8 mouse cellular contexts compared by ENCODE assay signal in the genomic region with DNA sequence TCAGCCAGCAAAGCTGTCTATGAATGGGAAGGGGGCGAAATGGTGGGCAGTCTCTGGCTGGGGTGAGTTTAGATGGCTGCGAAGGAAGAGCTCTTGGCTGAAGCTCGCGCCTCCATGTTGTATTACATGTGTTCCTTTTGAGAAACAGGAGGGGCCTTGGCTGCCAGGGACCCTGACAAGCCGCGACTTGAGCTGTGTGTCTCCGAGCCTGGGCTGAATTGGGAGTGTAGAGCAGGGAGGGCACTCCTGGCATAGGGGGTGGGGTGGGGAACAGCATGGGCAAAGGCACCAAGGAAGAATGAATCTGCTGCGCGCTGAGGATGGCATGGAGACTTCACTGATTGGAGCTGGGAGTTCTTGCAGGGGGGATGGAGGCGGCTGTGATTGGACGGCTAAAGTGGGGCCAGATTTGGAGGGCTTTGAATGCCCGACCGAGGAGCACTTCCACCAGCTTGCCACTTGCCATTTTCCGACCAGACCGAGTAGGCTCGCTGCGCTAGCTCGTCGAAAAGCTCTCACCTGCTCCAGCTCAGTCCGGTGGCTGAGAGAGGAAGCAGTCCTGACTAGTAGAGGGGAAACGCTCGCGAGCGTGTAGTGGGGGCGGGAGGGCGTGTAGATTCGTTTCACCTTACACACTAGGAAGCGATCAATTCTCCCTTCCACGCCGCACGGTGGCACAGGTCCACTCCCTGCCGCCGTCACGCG. TPM values are rescaled to one million over a fixed set of nuclear protein-coding genes. Genes with fewer than 3 reads are reported as not detected.
DNase-seq lines count a peak whose midpoint lies in the region; ATAC-seq and TF ChIP-seq lines count a peak whose summit lies in the region.

No protein-coding gene starts in this region.

- H3K4me1 ChIP-seq in brown adipose tissue, adult 24 weeks (ENCODE audit: control insufficient read depth, insufficient read depth, insufficient read length, low read length) = no peaks in the 10 kb centered on the region
- peaks cover 19% of the 10 kb centered on the region for H3K4me1 ChIP-seq in heart, embryonic 13.5 days
- H3K4me1 ChIP-seq in kidney, postnatal 0 days (replicated peaks; ENCODE audit: insufficient read depth, low read length) = 0 out of 2 replicates have a peak, but pooled peaks cover 8% of the 10 kb centered on the region
- H3K4me1 ChIP-seq in liver, embryonic 11.5 days (replicated peaks; ENCODE audit: control insufficient read depth, insufficient read depth, low read length) = peaks cover 10% of the 10 kb centered on the region; the same call in 1 of the 2 replicates

- DNase-seq in fibroblast of lung, adult 2 months (ENCODE audit: low read depth) = peak; percentile 82
- DNase-seq in kidney, postnatal 0 days (ENCODE audit: low spot score) = peak; percentile 95
- peak; percentile 81 for DNase-seq in liver, embryonic 11.5 days (ENCODE audit: low spot score)
- DNase-seq in splenic B cell, adult 2 months (ENCODE audit: low read depth, low spot score) = peak; percentile 95

- peak overlapping the region; percentile 97 for H3K4me3 ChIP-seq in brown adipose tissue, adult 24 weeks (ENCODE audit: insufficient read depth, low read depth, low read length)
- peak overlapping the region; percentile 96 for H3K4me3 ChIP-seq in heart, embryonic 13.5 days
- H3K4me3 ChIP-seq in kidney, postnatal 0 days (replicated peaks; ENCODE audit: low read depth, low read length) = peak overlapping the region; percentile 89
- peak overlapping the region; percentile 97 for H3K4me3 ChIP-seq in liver, embryonic 11.5 days (ENCODE audit: low read depth, low read length)
- peak overlapping the region; percentile 73 for H3K4me3 ChIP-seq in myocyte

- H3K9me3 ChIP-seq in heart, embryonic 13.5 days = no peaks in the 10 kb centered on the region
- H3K9me3 ChIP-seq in kidney, postnatal 0 days (replicated peaks; ENCODE audit: low read length) = no peaks in the 10 kb centered on the region
- H3K9me3 ChIP-seq in liver, embryonic 11.5 days (ENCODE audit: control insufficient read depth, low read length) = no peaks in the 10 kb centered on the region

- peaks cover 39% of the 10 kb centered on the region for H3K79me2 ChIP-seq in myocyte (ENCODE audit: control insufficient read depth, insufficient read depth)

- TF ChIP-seq POLR2A in myocyte (IDR thresholded peaks at IDR 0.05; ENCODE audit: insufficient read length, low read depth) = peak; percentile 73

- no peaks in the 10 kb centered on the region for H3K27me3 ChIP-seq in heart, embryonic 13.5 days (replicated peaks)
- H3K27me3 ChIP-seq in kidney, postnatal 0 days (ENCODE audit: insufficient read depth, low read length) = no peaks in the 10 kb centered on the region
- no peaks in the 10 kb centered on the region for H3K27me3 ChIP-seq in liver, embryonic 11.5 days (replicated peaks; ENCODE audit: control insufficient read depth, insufficient read depth, low read length)
- no peaks in the 10 kb centered on the region for H3K27me3 ChIP-seq in myocyte (ENCODE audit: control insufficient read depth, insufficient read depth, insufficient read length)
- H3K27me3 ChIP-seq in splenic B cell, adult 2 months (ENCODE audit: control insufficient read depth, insufficient read depth, low read length, poor library complexity, severe bottlenecking) = no peaks in the 10 kb centered on the region

- 2% methylated on average over 35 of the region's 35 CpGs for WGBS in heart, embryonic 13.5 days
- 2% methylated on average over 30 of the region's 35 CpGs for WGBS in kidney, postnatal 0 days
- WGBS in liver, embryonic 11.5 days = 5% methylated on average over 35 of the region's 35 CpGs

- H3K4me2 ChIP-seq in heart, embryonic 13.5 days = peak overlapping the region; percentile 75
- H3K4me2 ChIP-seq in kidney, postnatal 0 days (ENCODE audit: low read length) = peak overlapping the region; percentile 67
- H3K4me2 ChIP-seq in liver, embryonic 11.5 days = peak overlapping the region; percentile 93
- H3K4me2 ChIP-seq in myocyte (ENCODE audit: low read depth) = peak overlapping the region; percentile 90

- TF ChIP-seq CTCF in kidney, postnatal 0 days (IDR thresholded peaks at IDR 0.05; ENCODE audit: low read depth) = 0 out of 2 replicates have a peak, but pooled peaks have one; percentile 2

- peak; percentile 60 for ATAC-seq in CD4-positive, CD25-positive, alpha-beta regulatory T cell, adult 4 months
- ATAC-seq in heart, embryonic 13.5 days (ENCODE audit: extremely low read depth, insufficient number of reproducible peaks, low FRiP score, low TSS enrichment) = peak; percentile 69
- peak; percentile 84 for ATAC-seq in kidney, postnatal 0 days (replicated peaks; ENCODE audit: low FRiP score, low read depth)
- ATAC-seq in liver, embryonic 11.5 days (replicated peaks; ENCODE audit: low FRiP score) = peak; percentile 61

- no peaks in the 10 kb centered on the region for H3K36me3 ChIP-seq in heart, embryonic 13.5 days
- no peaks in the 10 kb centered on the region for H3K36me3 ChIP-seq in kidney, postnatal 0 days (ENCODE audit: insufficient read depth, low read length)
- no peaks in the 10 kb centered on the region for H3K36me3 ChIP-seq in liver, embryonic 11.5 days (ENCODE audit: control insufficient read depth, insufficient read depth, low read length)
- H3K36me3 ChIP-seq in myocyte (ENCODE audit: control insufficient read depth, insufficient read depth) = no peaks in the 10 kb centered on the region
- no peaks in the 10 kb centered on the region for H3K36me3 ChIP-seq in splenic B cell, adult 2 months (ENCODE audit: control insufficient read depth, insufficient read depth, low read length, poor library complexity, severe bottlenecking)

- H3ac ChIP-seq in myocyte (ENCODE audit: control insufficient read depth, insufficient read length) = peak overlapping the region; percentile 84

- peak overlapping the region; percentile 99 for H3K9ac ChIP-seq in heart, embryonic 13.5 days
- peak overlapping the region; percentile 97 for H3K9ac ChIP-seq in kidney, postnatal 0 days (ENCODE audit: low read depth, low read length)
- peak overlapping the region; percentile 99 for H3K9ac ChIP-seq in liver, embryonic 11.5 days (ENCODE audit: low read depth, low read length)

- H3K27ac ChIP-seq in brown adipose tissue, adult 24 weeks (replicated peaks; ENCODE audit: low read depth, low read length) = peak overlapping the region; percentile 51
- peak overlapping the region; percentile 99 for H3K27ac ChIP-seq in heart, embryonic 13.5 days (replicated peaks)
- H3K27ac ChIP-seq in kidney, postnatal 0 days = peak overlapping the region; percentile 99
- peak overlapping the region; percentile 96 for H3K27ac ChIP-seq in liver, embryonic 11.5 days (ENCODE audit: low read depth, low read length)

TF ChIP-seq in myocyte, 11 proteins besides CTCF, POLR2A, EP300 and RAD21:
- no peak for TF ChIP-seq E2F4 (IDR thresholded peaks at IDR 0.05; ENCODE audit: insufficient read depth)
- TF ChIP-seq USF1 (IDR thresholded peaks at IDR 0.05; ENCODE audit: low read depth) = no peak
- TF ChIP-seq MAX (IDR thresholded peaks at IDR 0.05; ENCODE audit: low read depth) = no peak
- TF ChIP-seq MYOD1 (IDR thresholded peaks at IDR 0.05; ENCODE audit: control insufficient read depth in 1 of 3, insufficient read length in 2 of 3, low read depth in 2 of 3) = peak in 1 of 3 experiments; percentile 15
- no peak for TF ChIP-seq MYOG (IDR thresholded peaks at IDR 0.05; ENCODE audit: control insufficient read depth in 1 of 3, insufficient read depth in 1 of 3, insufficient read length in 2 of 3, low read depth in 2 of 3)
- TF ChIP-seq SRF (IDR thresholded peaks at IDR 0.05; ENCODE audit: control insufficient read depth, insufficient read length, low read depth) = peak; percentile 33
- no peak for TF ChIP-seq REST (IDR thresholded peaks at IDR 0.05; ENCODE audit: insufficient read depth, insufficient read length)
- TF ChIP-seq CEBPB (IDR thresholded peaks at IDR 0.05; ENCODE audit: insufficient read depth, poor library complexity, severe bottlenecking) = no peak
- no peak for TF ChIP-seq TCF3 (IDR thresholded peaks at IDR 0.05; ENCODE audit: insufficient read length, low read depth)
- peak; percentile 90 for TF ChIP-seq POLR2AphosphoS2 (IDR thresholded peaks at IDR 0.05; ENCODE audit: insufficient read length, low read depth)
- TF ChIP-seq TCF12 (IDR thresholded peaks at IDR 0.05; ENCODE audit: insufficient read depth, poor library complexity, severe bottlenecking) = no peak

RNA-seq across cellular contexts. Expression of gene Rfx7, which starts 0.6 kb away (rescaled TPM):
- polyA plus RNA-seq in CD4-positive, CD25-positive, alpha-beta regulatory T cell, adult 4 months (2017; shearing (Covaris generic)) = 10 to 100 TPM; 18.3 to 22.9 TPM
- 5.6 and 6.2 TPM in 2 replicates for polyA plus RNA-seq in brown adipose tissue, adult 24 weeks (2012; ENCODE audit: insufficient read depth, insufficient read length, missing spikeins)
- polyA plus RNA-seq in heart, embryonic 13.5 days (2015; fragmentation: Nextera tagmentation; extraction: Ambion mirVana) = 6.1 TPM in 2 replicates
- polyA plus RNA-seq in kidney, postnatal 0 days (2015; fragmentation: Nextera tagmentation; extraction: Ambion mirVana) = 8.2 and 9.6 TPM in 2 replicates
- 12.0 and 12.5 TPM in 2 replicates for polyA plus RNA-seq in liver, embryonic 11.5 days (2014; fragmentation: Nextera tagmentation; extraction: Ambion mirVana)
- 3.7 TPM for polyA plus RNA-seq in myocyte (2012; fragmentation: generic; extraction: Trizol)

RNA-seq across cellular contexts. Expression of gene Tex9, which starts 39.4 kb away (rescaled TPM):
- polyA plus RNA-seq in CD4-positive, CD25-positive, alpha-beta regulatory T cell, adult 4 months (2017; shearing (Covaris generic)) = 1 to 10 TPM; 7.9 to 8.6 TPM
- 1.5 and 2.3 TPM in 2 replicates for polyA plus RNA-seq in brown adipose tissue, adult 24 weeks (2012; ENCODE audit: insufficient read depth, insufficient read length, missing spikeins)
- 14.8 and 15.6 TPM in 2 replicates for polyA plus RNA-seq in heart, embryonic 13.5 days (2015; fragmentation: Nextera tagmentation; extraction: Ambion mirVana)
- polyA plus RNA-seq in kidney, postnatal 0 days (2015; fragmentation: Nextera tagmentation; extraction: Ambion mirVana) = 25.9 and 28.5 TPM in 2 replicates
- 17.9 and 19.1 TPM in 2 replicates for polyA plus RNA-seq in liver, embryonic 11.5 days (2014; fragmentation: Nextera tagmentation; extraction: Ambion mirVana)
- 2.7 TPM for polyA plus RNA-seq in myocyte (2012; fragmentation: generic; extraction: Trizol)

Comparison
In these comparisons a context has a peak if more than half of its experiments do, and no peak if none do; other contexts are left out.
1. Peak in every context shown above with its lines: DNase-seq, ATAC-seq, H3K4me3 ChIP-seq and H3K27ac ChIP-seq.